Mouse (Mus musculus) kidney, adult 2 months (tissue): ENCODE data around the gene Ogn. TPM values are rescaled to one million over a fixed set of nuclear protein-coding genes. Genes with fewer than 3 reads are reported as not detected.

Experiments
- DNase-seq: peaks from one replicate; pipeline ENCODE4 v3.0.0; 2021
- H3K27ac ChIP-seq: fragments of 200-500 bp; 2 replicates; pipeline ENCODE4 v1.5.1; 2012; ENCODE audit warnings: low read depth, low read length, control low read depth, inconsistent platforms; ENCODE audit not compliant: insufficient read depth
- H3K27me3 ChIP-seq: fragments of 200-500 bp; replicated peaks from 2 replicates; pipeline ENCODE4 v1.6.1; 2012; ENCODE audit warnings: mild to moderate bottlenecking, moderate library complexity, low read length, inconsistent platforms; ENCODE audit not compliant: control insufficient read depth, insufficient read depth
- H3K36me3 ChIP-seq: fragments of 200-500 bp; 2 replicates; pipeline ENCODE4 v1.6.1; 2012; ENCODE audit warnings: mild to moderate bottlenecking, moderate library complexity, low read length, inconsistent platforms; ENCODE audit not compliant: control insufficient read depth, insufficient read depth
- H3K4me1 ChIP-seq: fragments of 200-500 bp; 2 replicates; pipeline ENCODE4 v1.6.1; 2011; ENCODE audit warnings: low read length; ENCODE audit not compliant: control insufficient read depth, insufficient read depth
- H3K4me3 ChIP-seq: fragments of 200-500 bp; 2 replicates; pipeline ENCODE4 v1.5.1; 2011; ENCODE audit warnings: mild to moderate bottlenecking, low read depth, low read length, control low read depth; ENCODE audit not compliant: insufficient read depth
- CTCF ChIP-seq: fragments of 200-500 bp; conservative IDR thresholded peaks from 2 replicates; pipeline ENCODE4 v1.5.1; 2011; ENCODE audit warnings: low read depth, mild to moderate bottlenecking, control low read depth, low read length, moderate library complexity, mixed read lengths; ENCODE audit not compliant: insufficient read depth, insufficient read length
- POLR2A ChIP-seq: fragments of 200-500 bp; IDR thresholded peaks from one replicate; pipeline ENCODE4 v1.6.1; 2011; ENCODE audit warnings: low read depth, low read length, control low read depth
- WGBS: fragments of 180-500 bp; shearing (Covaris S2); methylation state at CpG from one replicate; pipeline ENCODE4 v1.1.7; 2018; 5-methylcytosine and 5-hydroxymethylcytosine counted together
- polyA plus RNA-seq: library from polyadenylated mRNA; depleted of rRNA; stranded (reverse); fragments of >200 nt; gene quantifications from 2 replicates; pipeline ENCODE4 v1.2.3, GENCODE M21; 2012

The Ogn gene
- polyA plus RNA-seq, 1 experiment: 10.9 TPM

DNA sequence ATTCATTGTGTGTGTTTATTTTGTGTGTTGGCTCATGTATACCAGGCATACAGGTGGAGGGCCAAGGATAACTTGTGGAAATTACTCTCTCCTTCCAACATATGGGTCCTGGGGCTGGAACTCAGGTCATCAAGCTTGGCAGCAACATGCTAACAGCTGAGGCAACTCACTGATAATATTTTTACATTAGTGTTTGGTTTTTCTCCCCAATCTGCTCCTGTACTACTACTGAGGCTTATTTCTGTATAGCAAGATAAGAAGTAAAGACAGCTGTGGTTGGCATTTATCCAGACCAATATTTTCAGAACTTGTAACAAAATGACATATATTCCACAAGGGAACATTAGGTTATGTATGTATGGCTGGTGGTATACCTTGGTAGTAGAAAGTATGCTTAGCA is 10.5 kb downstream of the Ogn start:
- H3K36me3 ChIP-seq: no peaks in the 10 kb centered on the region
- no peak overlapping the region for H3K27ac ChIP-seq
- DNase-seq: no peak
- TF ChIP-seq POLR2A (no peak), CTCF (no peak)
- no peak overlapping the region for H3K4me3 ChIP-seq
- H3K27me3 ChIP-seq: no peaks in the 10 kb centered on the region
- no peaks in the 10 kb centered on the region for H3K4me1 ChIP-seq

DNA sequence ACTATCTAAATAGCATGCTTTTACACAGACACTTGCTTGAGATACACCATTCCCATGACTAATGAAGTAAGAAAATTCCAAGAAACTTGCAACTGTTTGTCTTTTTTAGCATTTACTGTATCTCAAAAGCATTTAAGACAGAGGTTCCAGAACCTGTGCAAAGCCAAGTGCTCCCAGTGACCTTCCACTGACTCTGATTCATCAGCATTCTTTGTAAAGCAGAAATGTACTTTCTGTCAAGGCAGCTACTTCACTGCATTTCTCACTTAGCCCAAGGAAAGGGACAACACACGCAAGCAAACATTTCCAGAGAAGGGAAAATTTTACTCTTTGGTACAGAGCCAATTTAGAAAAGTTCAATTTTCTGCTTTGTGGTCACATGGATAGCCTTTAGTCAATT is 15.4 kb downstream of the Ogn start:
- no peak for TF ChIP-seq POLR2A
- no peak for TF ChIP-seq CTCF
- Histone ChIP-seq H3K36me3 (no peaks in the 10 kb centered on the region), H3K27ac (no peak overlapping the region), H3K27me3 (no peaks in the 10 kb centered on the region), H3K4me3 (no peak overlapping the region), H3K4me1 (no peaks in the 10 kb centered on the region)
- WGBS: 44% methylated on average over 1 of the region's 1 CpGs
- DNase-seq: no peak

DNA sequence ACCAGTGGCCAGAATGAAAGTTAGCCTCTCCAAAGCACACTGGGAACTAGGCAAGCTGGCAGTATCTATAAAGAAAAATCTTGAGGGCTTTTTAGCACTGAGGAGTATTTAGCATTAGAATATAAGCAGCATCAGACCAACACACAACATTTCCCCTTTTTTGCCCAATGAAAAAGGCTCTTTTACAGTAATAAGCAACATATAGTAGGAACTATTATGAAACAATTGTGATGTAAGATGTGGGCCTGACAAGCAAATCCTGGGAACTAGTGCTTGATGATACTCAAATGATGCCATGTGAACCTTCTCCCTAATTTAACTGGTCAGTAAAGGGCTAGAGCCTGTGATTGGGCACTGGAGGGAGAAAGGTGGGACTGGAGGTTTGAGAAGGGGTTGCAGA is 20.3 kb downstream of the Ogn start:
- TF ChIP-seq POLR2A: no peak
- no peak for TF ChIP-seq CTCF
- Histone ChIP-seq H3K27me3 (no peaks in the 10 kb centered on the region), H3K4me1 (no peaks in the 10 kb centered on the region), H3K36me3 (no peaks in the 10 kb centered on the region), H3K27ac (no peak overlapping the region), H3K4me3 (no peak overlapping the region)
- no peak for DNase-seq

DNA sequence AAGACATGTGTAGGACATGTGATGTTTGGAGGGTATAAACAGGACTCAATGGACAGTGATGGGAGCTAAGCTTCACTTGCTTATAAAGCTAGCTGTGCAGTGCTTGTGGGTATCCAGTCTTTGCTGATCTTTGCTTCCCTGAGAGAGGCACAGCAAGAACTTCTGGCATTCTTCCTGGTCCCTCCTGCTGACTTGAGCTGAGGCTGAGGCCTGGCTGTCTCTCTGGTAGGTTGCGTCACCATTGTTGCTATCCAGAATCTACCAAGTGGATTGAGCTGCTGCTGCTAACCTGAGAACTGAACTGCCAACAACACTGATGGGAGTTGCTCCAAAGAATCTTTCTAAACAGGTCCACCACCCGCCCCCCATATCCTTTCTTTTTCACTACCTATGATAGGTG is 21.2 kb downstream of the Ogn start:
- no peaks in the 10 kb centered on the region for H3K27me3 ChIP-seq
- H3K4me1 ChIP-seq: no peaks in the 10 kb centered on the region
- no peak for DNase-seq
- no peak overlapping the region for H3K4me3 ChIP-seq
- H3K27ac ChIP-seq: no peak overlapping the region
- TF ChIP-seq POLR2A (no peak), CTCF (no peak)
- no peaks in the 10 kb centered on the region for H3K36me3 ChIP-seq
- WGBS: 95% methylated on average over 2 of the region's 2 CpGs

DNA sequence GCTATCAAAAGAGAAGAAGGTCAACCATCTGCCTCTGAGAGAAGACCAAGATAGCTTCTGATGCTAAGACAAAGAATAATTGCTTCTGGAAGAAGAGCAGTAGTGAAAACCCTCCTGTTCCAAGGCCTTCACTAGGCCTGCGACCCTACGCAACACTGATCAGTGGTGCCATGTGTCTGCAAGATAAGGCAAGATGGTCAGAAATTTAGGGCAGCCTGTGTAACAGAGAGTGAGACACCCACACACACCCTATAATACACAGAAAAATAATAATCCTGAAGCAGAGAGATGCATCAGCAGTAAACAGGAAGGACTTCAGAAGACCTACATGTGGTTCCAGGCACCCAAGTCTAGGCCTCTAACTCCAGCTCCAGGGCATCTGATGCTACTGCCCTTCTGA is 32.1 kb downstream of the Ogn start:
- DNase-seq: no peak
- no peaks in the 10 kb centered on the region for H3K4me1 ChIP-seq
- H3K36me3 ChIP-seq: no peaks in the 10 kb centered on the region
- no peak overlapping the region for H3K4me3 ChIP-seq
- no peak for TF ChIP-seq CTCF
- TF ChIP-seq POLR2A: no peak
- 94% methylated on average over 2 of the region's 2 CpGs for WGBS
- H3K27ac ChIP-seq: no peak overlapping the region
- H3K27me3 ChIP-seq: no peaks in the 10 kb centered on the region

DNA sequence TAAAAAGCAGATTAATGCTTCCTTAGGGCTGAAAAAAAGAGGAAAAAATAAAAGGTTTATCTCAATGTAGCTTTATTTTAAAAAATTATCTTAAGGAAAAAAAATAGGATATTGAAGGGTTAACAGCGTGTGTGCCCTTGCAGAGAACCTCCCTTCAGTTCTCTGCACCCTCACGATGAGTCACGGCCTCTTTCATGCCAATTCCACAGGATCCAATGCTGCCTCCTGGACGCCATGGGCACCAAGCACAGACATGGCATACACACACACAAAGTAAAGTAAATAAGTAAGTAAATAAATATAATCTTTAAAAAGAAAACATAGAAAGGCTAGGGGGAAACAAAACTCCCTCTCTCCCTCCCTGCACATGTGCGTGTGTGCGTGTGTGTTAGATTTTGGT is 34.8 kb downstream of the Ogn start:
- DNase-seq: no peak
- H3K36me3 ChIP-seq: no peaks in the 10 kb centered on the region
- H3K4me1 ChIP-seq: no peaks in the 10 kb centered on the region
- TF ChIP-seq CTCF (no peak), POLR2A (no peak)
- no peaks in the 10 kb centered on the region for H3K27me3 ChIP-seq
- no peak overlapping the region for H3K27ac ChIP-seq
- 74% methylated on average over 6 of the region's 6 CpGs for WGBS
- H3K4me3 ChIP-seq: no peak overlapping the region

DNA sequence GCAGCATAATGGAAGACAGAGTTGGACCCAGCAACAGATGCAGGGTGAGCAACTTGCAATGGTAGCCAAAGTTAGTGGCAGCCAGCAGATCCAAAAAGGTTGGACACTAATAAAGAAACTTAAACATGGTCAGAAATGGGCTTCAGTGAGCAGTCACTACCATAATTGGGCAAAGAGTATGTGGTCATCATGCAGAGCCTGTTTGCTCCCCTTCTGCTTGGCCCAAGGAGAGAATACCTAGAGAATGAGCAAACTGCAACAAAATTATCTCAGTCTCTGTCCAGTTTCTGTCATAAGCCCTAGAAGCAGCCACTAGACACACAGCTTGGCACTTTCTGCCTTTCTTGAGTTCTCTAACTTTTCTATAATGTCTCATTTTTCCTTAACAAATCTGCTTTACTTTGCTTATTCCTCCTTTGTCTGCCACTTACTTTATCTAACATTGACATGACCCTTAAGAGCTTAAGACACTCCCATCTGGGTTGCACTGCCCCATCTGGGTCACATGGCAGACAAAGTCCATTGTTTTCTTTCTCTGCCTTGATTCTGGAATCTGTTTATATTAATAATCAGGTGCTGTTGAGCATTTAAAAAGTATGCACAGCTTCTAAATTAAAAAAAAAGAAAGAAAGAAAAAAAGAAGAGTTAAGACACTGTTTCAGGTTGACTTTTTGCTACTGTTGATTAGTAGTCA is 36.0 kb downstream of the Ogn start:
- no peaks in the 10 kb centered on the region for H3K4me1 ChIP-seq
- TF ChIP-seq CTCF (no peak), POLR2A (no peak)
- no peaks in the 10 kb centered on the region for H3K27me3 ChIP-seq
- DNase-seq: peak; percentile 44
- H3K4me3 ChIP-seq: no peak overlapping the region
- no peak overlapping the region for H3K27ac ChIP-seq
- H3K36me3 ChIP-seq: no peaks in the 10 kb centered on the region
